Mouse (Mus musculus) gastrocnemius, postnatal 25 days (tissue): ENCODE data around the gene Eid2b. TPM values are rescaled to one million over a fixed set of nuclear protein-coding genes. Genes with fewer than 3 reads are reported as not detected.
"Not testable (repeated sequence)": the region's sequence is repeated elsewhere in the genome, so short reads cannot be mapped to it uniquely, and the experiment has no call there.

Source experiments
- DNase-seq: peaks from one replicate; pipeline ENCODE4 v3.0.0; 2022
- long read RNA-seq, 2 experiments: library from polyadenylated mRNA; stranded (forward); transcript quantifications; one replicate each; pipeline ENCODE4 v2.0.0; 2021
- total RNA-seq, 2 experiments: library from RNA; stranded (reverse); gene quantifications; 1 replicate in 1 of 2; 2 replicates in 1 of 2; pipeline ENCODE4 v1.2.3; 2021

Eid2b gene
- total RNA-seq = 1 to 10 TPM; 4.0 to 4.8 TPM
- long read RNA-seq, experiment 1, transcript Eid2b-201 (1 exons, 1,751 nt) = major isoform, 11 of 11 reads
- long read RNA-seq, experiment 1, partial matches to known transcripts = 0 of 11 reads
- long read RNA-seq, experiment 1, other reads (novel, unspliced or antisense) = 0 of 11 reads
- long read RNA-seq, experiment 2, transcript Eid2b-201 (1 exons, 1,751 nt) = major isoform, 11 of 11 reads
- long read RNA-seq, experiment 2, partial matches to known transcripts = 0 of 11 reads
- long read RNA-seq, experiment 2, other reads (novel, unspliced or antisense) = 0 of 11 reads

- peak; percentile 90 for DNase-seq
Observed at GRCm38 (mm10) chr7:28277615-28278278, at the start of gene Eid2b. TSS of gene Eid2b (plus strand) at chr7:28277739.

DNA sequence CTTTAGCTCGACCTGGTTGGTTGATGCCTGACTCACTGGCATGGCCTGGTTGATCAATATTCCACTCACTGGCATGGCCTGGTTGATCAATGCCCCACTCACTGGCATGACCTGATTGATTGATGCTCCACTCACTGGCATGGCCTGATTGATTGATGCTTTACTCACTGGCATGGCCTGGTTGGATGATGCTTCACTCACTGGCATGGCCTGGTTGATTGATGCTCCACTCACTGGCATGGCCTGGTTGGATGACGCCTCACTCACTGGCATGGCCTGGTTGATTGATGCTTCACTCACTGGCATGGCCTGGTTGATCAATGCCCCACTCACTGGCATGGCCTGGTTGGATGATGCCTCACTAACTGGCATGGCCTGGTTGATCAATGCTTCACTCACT is 33.6 kb upstream of the Eid2b start:
- not testable (repeated sequence) for DNase-seq

- DNase-seq = no peak
Observed at GRCm38 (mm10) chr7:28248957-28249356, 28.6 kb upstream of the Eid2b start.

GRCm38 (mm10) chr7:28251976-28252375 is 25.6 kb upstream of the Eid2b start:
- DNase-seq = no peak

DNA sequence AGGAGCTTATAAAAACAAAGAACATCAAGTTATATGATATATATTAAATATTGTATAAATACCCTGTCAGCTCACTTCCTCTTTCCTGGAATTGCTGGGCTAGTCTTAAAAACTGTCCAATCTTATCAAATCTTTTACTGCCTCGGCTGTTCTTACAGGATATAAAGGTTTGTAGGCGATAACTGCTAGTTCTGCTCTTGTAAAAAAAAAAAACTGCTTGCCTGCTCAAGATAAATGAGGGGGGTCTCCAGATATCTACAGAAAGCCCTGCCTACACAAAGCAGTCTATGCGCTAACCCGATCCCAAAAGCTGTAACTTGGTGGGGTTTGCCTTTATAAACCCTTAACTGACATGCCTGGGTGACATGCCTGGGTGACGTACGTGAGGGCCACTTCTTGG is 22.9 kb upstream of the Eid2b start:
- no peak for DNase-seq

DNA sequence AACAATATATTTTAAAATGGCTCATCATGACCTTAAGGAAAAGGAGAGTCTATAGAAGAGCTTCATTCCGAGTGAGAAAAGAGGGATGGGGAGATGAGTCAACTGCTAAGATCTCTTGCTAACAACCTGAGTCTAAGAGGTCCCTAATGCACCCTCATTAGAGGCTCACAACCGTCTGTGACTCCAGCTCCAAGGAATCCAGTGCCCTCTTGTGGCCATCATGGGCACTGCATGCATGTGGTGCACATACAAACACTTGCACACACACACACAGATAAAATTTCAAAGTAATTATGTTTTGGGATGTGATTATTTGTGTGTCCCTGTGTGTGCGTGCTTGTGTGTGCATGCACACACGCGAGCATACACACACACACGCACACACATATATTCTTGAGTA is 22.1 kb upstream of the Eid2b start:
- no peak for DNase-seq

DNA sequence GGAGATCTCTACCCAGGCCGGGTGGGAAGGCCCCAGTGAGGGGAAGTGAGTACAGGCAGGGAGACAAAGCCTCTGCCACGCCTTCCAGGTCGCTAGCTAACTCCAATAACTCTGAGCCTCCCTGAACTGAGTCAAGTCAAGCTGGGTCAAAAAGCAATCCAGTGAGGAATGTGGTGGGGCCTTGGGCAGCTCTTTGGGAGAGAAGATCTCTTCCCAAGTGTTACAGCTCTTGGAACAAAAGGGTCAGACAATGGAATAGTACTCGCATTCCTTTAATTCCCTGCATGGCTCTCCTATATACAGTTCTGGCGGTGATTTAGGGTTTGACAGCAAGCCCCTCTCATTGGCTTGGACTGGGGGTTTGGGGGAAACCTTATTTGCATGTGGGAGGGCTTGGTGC is 14.7 kb upstream of the Eid2b start:
- DNase-seq = no peak

GRCm38 (mm10) chr7:28263786-28264185 is 13.8 kb upstream of the Eid2b start:
- DNase-seq = peak; percentile 23

- DNase-seq = no peak
Observed at GRCm38 (mm10) chr7:28265391-28265790, 12.1 kb upstream of the Eid2b start.

- peak; percentile 57 for DNase-seq
Observed at GRCm38 (mm10) chr7:28267129-28268041, 10.2 kb upstream of the Eid2b start, which contains the start of gene Eid2. TSS of gene Eid2 (plus strand) at chr7:28267881.

DNA sequence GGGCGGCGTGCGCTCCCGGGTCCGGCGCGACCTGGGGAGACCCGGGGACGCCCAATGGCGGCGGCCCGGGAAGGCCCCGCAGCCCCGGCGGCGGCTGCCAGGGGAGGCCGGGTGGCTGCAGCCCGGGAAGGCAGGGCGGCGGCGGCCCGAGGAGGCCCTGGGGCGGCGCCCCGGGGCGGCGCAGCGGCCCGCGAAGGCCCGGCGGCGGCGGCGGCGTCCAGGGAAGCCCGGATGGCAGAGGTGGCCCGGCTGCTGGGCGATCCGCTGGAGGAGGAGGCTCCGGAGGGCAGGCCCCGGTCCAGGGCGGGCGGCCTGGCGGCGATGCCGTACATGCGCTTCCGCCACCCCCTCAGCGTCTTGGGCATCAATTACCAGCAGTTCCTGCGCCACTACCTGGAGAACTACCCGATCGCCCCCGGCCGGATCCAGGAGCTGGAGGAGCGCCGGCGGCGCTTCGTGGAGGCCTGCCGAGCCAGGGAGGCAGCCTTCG is 9.5 kb upstream of the Eid2b start:
- peak; percentile 30 for DNase-seq

DNA sequence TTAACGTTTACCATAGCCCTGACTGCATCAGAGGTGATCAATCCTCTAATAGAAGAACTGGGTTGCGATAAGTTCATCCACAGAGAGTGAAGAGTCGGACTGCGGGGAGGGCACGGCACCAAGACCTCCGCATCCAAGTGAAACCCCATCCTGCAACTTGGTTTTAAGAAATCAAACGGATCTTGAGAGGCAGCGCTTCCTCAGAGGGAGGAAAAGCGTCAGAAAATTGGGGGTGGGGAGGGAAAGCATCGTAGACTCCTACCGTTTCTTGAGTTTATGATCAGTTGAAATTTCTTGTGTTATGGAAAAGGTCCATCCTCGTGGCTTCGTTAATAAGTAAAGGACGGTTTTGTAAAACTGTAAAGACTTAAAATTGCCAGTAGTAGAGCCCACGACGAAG is 9.0 kb upstream of the Eid2b start:
- DNase-seq = no peak

GRCm38 (mm10) chr7:28269355-28269754 is 8.2 kb upstream of the Eid2b start:
- DNase-seq = no peak

DNA sequence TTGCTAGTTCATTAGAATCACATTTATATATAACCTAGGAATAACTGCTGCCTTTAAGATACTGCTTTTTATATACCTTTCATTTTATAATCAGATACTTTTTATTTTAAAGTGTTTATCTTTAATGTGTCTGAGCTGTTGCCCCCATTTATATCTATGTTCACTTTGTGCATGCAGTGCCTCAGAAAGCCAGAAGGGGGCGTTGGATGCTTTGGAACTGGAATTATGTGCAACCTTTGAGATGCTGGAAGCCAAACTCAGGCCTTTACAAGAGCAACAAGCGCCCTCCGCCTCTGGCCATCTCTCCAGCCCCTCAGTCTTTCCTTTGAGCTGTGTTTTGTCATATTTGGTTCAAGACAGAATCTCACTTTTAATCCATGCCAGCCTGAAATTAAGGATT is 5.8 kb upstream of the Eid2b start:
- DNase-seq = no peak

- no peak for DNase-seq
Observed at GRCm38 (mm10) chr7:28277237-28277614, 313 bp upstream of the Eid2b start.

GRCm38 (mm10) chr7:28278279-28278652 is 727 bp downstream of the Eid2b start:
- DNase-seq = no peak

- DNase-seq = no peak
Observed at GRCm38 (mm10) chr7:28280630-28281029, 3.1 kb downstream of the Eid2b start.

GRCm38 (mm10) chr7:28290165-28290564 is 12.6 kb downstream of the Eid2b start:
- DNase-seq = no peak

GRCm38 (mm10) chr7:28290638-28291590 is 13.4 kb downstream of the Eid2b start, which contains the start of gene Selenov:
TSS of gene Selenov (minus strand) at chr7:28291186.
- DNase-seq = no peak

GRCm38 (mm10) chr7:28294481-28294880 is 16.9 kb downstream of the Eid2b start:
- DNase-seq = no peak

DNA sequence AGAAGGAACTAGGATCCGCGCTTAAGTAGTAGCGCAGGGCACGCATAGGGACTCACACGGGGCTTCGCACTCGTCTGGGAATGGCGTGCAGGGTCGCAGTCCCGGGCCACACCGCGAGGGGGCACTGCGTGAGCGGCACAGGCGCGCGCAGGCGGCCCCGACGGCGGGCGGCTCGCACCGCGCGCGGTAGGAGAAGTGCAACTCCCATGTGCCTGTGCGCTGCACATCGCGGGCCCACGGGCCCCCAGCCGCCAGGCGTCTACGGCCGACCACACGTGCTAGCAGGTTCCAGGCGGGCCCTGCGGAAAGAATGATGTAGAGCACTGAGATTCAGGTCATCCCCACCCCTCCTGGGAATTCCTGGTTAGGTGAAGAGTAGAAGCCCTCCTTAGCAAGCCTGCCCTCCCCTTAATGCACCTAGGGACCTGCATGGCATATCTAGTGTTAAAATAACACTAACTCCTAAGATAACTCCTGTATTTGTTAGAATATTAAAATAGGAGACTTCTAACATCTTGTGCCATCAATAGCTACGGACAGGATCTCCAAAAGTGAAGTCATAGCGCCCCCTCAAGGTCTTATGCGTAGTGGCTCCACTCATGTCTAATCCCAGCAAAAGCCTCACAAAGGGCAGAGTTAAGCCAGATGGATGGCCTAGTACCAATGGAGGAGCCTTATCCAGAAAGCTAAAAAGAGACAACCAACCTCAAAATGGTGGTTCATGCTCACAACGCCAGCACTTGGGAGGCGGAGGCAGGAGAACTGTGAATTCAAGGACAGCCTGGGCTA is 21.5 kb downstream of the Eid2b start:
- DNase-seq = no peak
